Mouse (Mus musculus): ENCODE measurements around the gene Olfr1260.

Gene Olfr1260

GRCm38 (mm10) chr2:89974184-89974583, at the start of gene Olfr1260:
Olfr1260 (plus strand) TSS chr2:89974340.
- no peak for DNase-seq

GRCm38 (mm10) chr2:89927009-89927408, 47.1 kb upstream of the Olfr1260 start, which contains the start of gene Olfr1258:
Olfr1258 (plus strand) TSS chr2:89927309.
- no peak for DNase-seq

GRCm38 (mm10) chr2:89948564-89948963, 25.6 kb upstream of the Olfr1260 start, which contains the start of gene Olfr1259:
Olfr1259 (minus strand) TSS chr2:89948664.
- no peak for DNase-seq

GRCm38 (mm10) chr2:89977709-89978108, 3.6 kb downstream of the Olfr1260 start:
- no peak for DNase-seq

GRCm38 (mm10) chr2:89990921-89991320, 16.8 kb downstream of the Olfr1260 start, which contains the start of gene Olfr1261:
Olfr1261 (plus strand) TSS chr2:89991221.
- DNase-seq = no peak

GRCm38 (mm10) chr2:89999845-90000244, 25.7 kb downstream of the Olfr1260 start, which contains the start of gene Olfr1262:
Olfr1262 (plus strand) TSS chr2:90000145.
- no peak for DNase-seq

- DNase-seq = no peak
These were observed 37.7 kb downstream of the Olfr1260 start, which contains the start of gene Olfr1263 for GRCm38 (mm10) chr2:90011831-90012230. Olfr1263 (plus strand) TSS chr2:90012131.

- DNase-seq = no peak
These were observed 51.3 kb downstream of the Olfr1260 start, which contains the start of gene Olfr1264 for GRCm38 (mm10) chr2:90025477-90025876. Olfr1264 (minus strand) TSS chr2:90025577.

Measured in kidney, postnatal 36 days (tissue).